Mouse (Mus musculus) liver, postnatal 0 days (tissue): ENCODE data around the gene Wdfy1. TPM values are rescaled to one million over a fixed set of nuclear protein-coding genes. Genes with fewer than 3 reads are reported as not detected.

Experiments used
- ATAC-seq: fragments of 200-750 bp; cut with Nextera tagmentation; 2 replicates; pipeline ENCODE4 v1.8.0; 2017; ENCODE audit warnings: mild to moderate bottlenecking, moderate library complexity
- DNase-seq: peaks from one replicate; pipeline ENCODE4 v3.0.0-alpha.2; 2016
- H3K27ac ChIP-seq: fragments of 300-500 bp; sonication (generic); 2 replicates; pipeline ENCODE4 v1.5.1; 2014; ENCODE audit warnings: antibody characterized with exemption, moderate library complexity, mild to moderate bottlenecking, low read depth
- H3K27me3 ChIP-seq: fragments of 300-500 bp; sonication (generic); 2 replicates; pipeline ENCODE4 v1.6.1; 2014; ENCODE audit warnings: low read length, control low read depth, mixed read lengths; ENCODE audit not compliant: insufficient read depth
- H3K36me3 ChIP-seq: fragments of 300-500 bp; sonication (generic); replicated peaks from 2 replicates; pipeline ENCODE4 v1.6.1; 2014; ENCODE audit warnings: mild to moderate bottlenecking, control low read depth, low read length, moderate library complexity, mixed read lengths; ENCODE audit not compliant: insufficient read depth
- H3K4me1 ChIP-seq: fragments of 300-500 bp; sonication (generic); 2 replicates; pipeline ENCODE4 v1.6.1; 2014; ENCODE audit warnings: antibody characterized with exemption, mild to moderate bottlenecking, control low read depth; ENCODE audit not compliant: insufficient read depth
- H3K4me2 ChIP-seq: fragments of 300-500 bp; sonication (generic); 2 replicates; pipeline ENCODE4 v1.6.1; 2014; ENCODE audit warnings: low read depth, mild to moderate bottlenecking, low read length, moderate library complexity, mixed read lengths
- H3K4me3 ChIP-seq: fragments of 300-500 bp; sonication (generic); 2 replicates; pipeline ENCODE4 v1.5.1; 2014; ENCODE audit warnings: low read depth, low read length
- H3K9ac ChIP-seq: fragments of 300-500 bp; sonication (generic); replicated peaks from 2 replicates; pipeline ENCODE4 v1.6.1; 2014; ENCODE audit warnings: mild to moderate bottlenecking, moderate library complexity
- H3K9me3 ChIP-seq: fragments of 300-500 bp; sonication (generic); 2 replicates; pipeline ENCODE4 v1.6.1; 2016; ENCODE audit warnings: mild to moderate bottlenecking, control low read depth, low read length, mixed read lengths
- CTCF ChIP-seq: sonication (generic); IDR thresholded peaks from 2 replicates; pipeline ENCODE4 v1.5.1; 2016; ENCODE audit warnings: antibody characterized with exemption, low read depth
- EP300 ChIP-seq: IDR thresholded peaks from 2 replicates; pipeline ENCODE4 v1.6.1; 2016; ENCODE audit warnings: antibody characterized with exemption, low read depth, mild to moderate bottlenecking
- WGBS: fragments of 180-500 bp; shearing (Covaris S2); extraction: QIAGEN DNeasy Blood & Tissue Kit; methylation state at CpG from one replicate; pipeline ENCODE4 v1.1.7; 2014; ENCODE audit not compliant: insufficient replicate concordance; 5-methylcytosine and 5-hydroxymethylcytosine counted together
- polyA plus RNA-seq: library from polyadenylated mRNA; unstranded; fragments of >200 nt; fragmentation: Nextera tagmentation; extraction: Ambion mirVana; gene quantifications from 2 replicates; pipeline ENCODE4 v1.2.1, GENCODE M21; 2015

The Wdfy1 gene
- polyA plus RNA-seq, 1 experiment from 2014 or later, result 15.7 TPM

- no peaks in the 10 kb centered on the region for H3K27me3 ChIP-seq
- H3K9me3 ChIP-seq, result no peaks in the 10 kb centered on the region
- H3K9ac ChIP-seq, result no peak overlapping the region
- ATAC-seq (no peak), DNase-seq (no peak)
- H3K36me3 ChIP-seq, result no peaks in the 10 kb centered on the region
- WGBS, result 82% methylated on average over 4 of the region's 4 CpGs
- H3K4me3 ChIP-seq, result no peak overlapping the region
- TF ChIP-seq EP300, result no peak
- TF ChIP-seq CTCF, result no peak
- no peak overlapping the region for H3K4me2 ChIP-seq
- H3K27ac ChIP-seq, result no peak overlapping the region
- no peaks in the 10 kb centered on the region for H3K4me1 ChIP-seq
These were observed 111.0 kb downstream of the Wdfy1 start for GRCm38 (mm10) chr1:79664911-79665310.

GRCm38 (mm10) chr1:79659598-79659997, 116.3 kb downstream of the Wdfy1 start:
- Histone ChIP-seq H3K4me3 (no peak overlapping the region), H3K4me2 (no peak overlapping the region), H3K27ac (no peak overlapping the region), H3K4me1 (no peaks in the 10 kb centered on the region), H3K27me3 (no peaks in the 10 kb centered on the region), H3K9ac (no peak overlapping the region), H3K36me3 (no peaks in the 10 kb centered on the region), H3K9me3 (no peaks in the 10 kb centered on the region)
- DNase-seq (no peak), ATAC-seq (no peak)
- TF ChIP-seq CTCF (no peak), EP300 (no peak)
- whole genome bisulfite sequencing, result 81% methylated on average over 7 of the region's 7 CpGs

GRCm38 (mm10) chr1:79657411-79657810, 118.5 kb downstream of the Wdfy1 start:
- Histone ChIP-seq H3K9me3 (no peaks in the 10 kb centered on the region), H3K27ac (no peak overlapping the region), H3K4me3 (no peak overlapping the region), H3K4me1 (no peaks in the 10 kb centered on the region), H3K27me3 (no peaks in the 10 kb centered on the region), H3K36me3 (no peaks in the 10 kb centered on the region), H3K9ac (no peak overlapping the region), H3K4me2 (no peak overlapping the region)
- DNase-seq (no peak), ATAC-seq (no peak)
- 59% methylated on average over 1 of the region's 1 CpGs for WGBS
- TF ChIP-seq CTCF, result no peak
- TF ChIP-seq EP300, result no peak

- Histone ChIP-seq H3K9me3 (no peaks in the 10 kb centered on the region), H3K36me3 (no peaks in the 10 kb centered on the region), H3K27ac (no peak overlapping the region), H3K4me2 (no peak overlapping the region), H3K4me1 (no peaks in the 10 kb centered on the region), H3K9ac (no peak overlapping the region), H3K4me3 (no peak overlapping the region), H3K27me3 (no peaks in the 10 kb centered on the region)
- 72% methylated on average over 4 of the region's 4 CpGs for WGBS
- ATAC-seq (no peak), DNase-seq (no peak)
- TF ChIP-seq CTCF, result no peak
- no peak for TF ChIP-seq EP300
These were observed 120.0 kb downstream of the Wdfy1 start for GRCm38 (mm10) chr1:79655819-79656555.

GRCm38 (mm10) chr1:79654948-79655347, 121.0 kb downstream of the Wdfy1 start:
- Histone ChIP-seq H3K27me3 (no peaks in the 10 kb centered on the region), H3K27ac (no peak overlapping the region), H3K9ac (no peak overlapping the region), H3K4me1 (no peaks in the 10 kb centered on the region), H3K4me3 (no peak overlapping the region), H3K4me2 (no peak overlapping the region), H3K9me3 (no peaks in the 10 kb centered on the region), H3K36me3 (no peaks in the 10 kb centered on the region)
- DNase-seq (no peak), ATAC-seq (no peak)
- TF ChIP-seq EP300 (no peak), CTCF (no peak)
- 94% methylated on average over 2 of the region's 2 CpGs for WGBS

Other genes with a start within 250 kb of the Wdfy1 start
- 0.24 and 0.27 TPM in 2 replicates for gene Ap1s3, start 104.2 kb downstream of the Wdfy1 start, polyA plus RNA-seq
- 22.2 and 22.7 TPM in 2 replicates for gene Mrpl44, start 125 bp downstream of the Wdfy1 start, polyA plus RNA-seq
- 9.3 and 9.4 TPM in 2 replicates for gene Serpine2, start 85.0 kb upstream of the Wdfy1 start, polyA plus RNA-seq